Mouse (Mus musculus): ENCODE measurements around the gene A930033H14Rik. TPM values are rescaled to one million over a fixed set of nuclear protein-coding genes. Genes with fewer than 3 reads are reported as not detected.

Gene A930033H14Rik
- total RNA-seq, 2 experiments from 2014 or later = 3.3 to 6.2 TPM

GRCm38 (mm10) chr10:69192266-69192665, 20.6 kb downstream of the A930033H14Rik start:
- peak; percentile 34 for DNase-seq

DNA sequence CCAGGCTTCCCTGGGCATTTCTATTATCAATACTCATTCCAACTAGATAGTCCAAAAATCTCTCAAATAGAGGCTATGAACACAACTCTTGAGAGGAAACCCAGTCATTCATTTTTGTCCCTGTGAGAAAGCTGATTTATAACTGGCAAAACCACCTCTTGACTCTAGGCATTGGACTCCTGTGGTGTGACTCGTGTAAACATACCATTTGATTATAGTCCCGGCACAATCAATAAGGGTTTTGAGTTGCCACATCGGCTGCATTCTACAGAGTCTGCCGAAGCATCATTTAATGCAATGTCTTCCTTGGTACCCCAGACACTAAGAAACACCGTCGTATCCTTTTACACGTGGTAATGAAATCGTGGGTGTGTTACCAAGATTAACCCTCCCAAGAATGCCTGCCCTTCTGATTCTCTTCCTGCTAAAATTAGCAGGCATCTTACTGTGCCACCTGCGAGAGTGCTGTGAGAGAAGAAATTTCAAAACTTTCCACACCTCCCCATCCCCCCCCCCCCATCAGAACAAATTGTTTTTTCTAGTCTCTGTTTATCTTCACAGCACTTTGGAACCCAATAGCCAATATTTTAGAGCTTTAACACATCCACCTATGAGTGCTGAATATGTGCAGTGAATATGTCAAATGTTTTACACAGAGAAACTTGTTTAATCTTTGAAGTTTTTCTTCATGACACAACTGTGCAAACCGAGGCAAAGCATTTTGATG, 22.3 kb downstream of the A930033H14Rik start:
- DNase-seq = no peak

DNA sequence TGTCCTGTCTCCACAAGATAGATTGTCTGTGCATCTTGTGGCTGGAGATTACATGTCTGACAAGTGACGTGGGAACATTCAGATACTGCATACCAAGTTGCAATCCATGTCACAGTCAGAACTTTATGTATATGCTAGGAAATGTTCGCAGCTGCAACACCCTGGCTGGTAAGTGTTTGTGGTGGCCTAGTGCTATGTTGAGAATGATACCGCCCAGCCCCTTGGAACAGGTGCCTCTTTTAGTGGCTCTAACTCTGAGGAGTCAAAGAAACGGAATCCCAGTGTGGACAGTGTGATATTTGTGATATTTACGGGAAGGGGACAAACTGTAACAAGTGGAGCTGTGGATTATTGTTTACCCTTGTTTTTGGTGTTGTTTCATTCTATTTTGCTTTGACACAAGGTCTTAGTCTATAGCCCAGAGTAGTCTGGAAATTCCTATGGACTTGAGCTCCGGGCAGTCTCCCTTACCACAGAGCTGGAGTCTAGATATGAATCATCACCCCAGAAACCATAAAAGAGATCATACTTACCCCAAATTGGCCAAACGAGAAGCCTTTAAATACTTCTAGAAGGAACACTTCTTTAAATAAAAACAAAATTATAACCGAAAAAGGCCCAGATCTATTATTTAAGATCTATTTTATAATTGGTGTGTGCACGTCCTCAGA, 25.0 kb downstream of the A930033H14Rik start:
- DNase-seq = no peak

- peak; percentile 70 for DNase-seq
These were observed 26.7 kb downstream of the A930033H14Rik start for GRCm38 (mm10) chr10:69185894-69186893.

GRCm38 (mm10) chr10:69185431-69185830, 27.5 kb downstream of the A930033H14Rik start:
- DNase-seq = peak; percentile 32

DNA sequence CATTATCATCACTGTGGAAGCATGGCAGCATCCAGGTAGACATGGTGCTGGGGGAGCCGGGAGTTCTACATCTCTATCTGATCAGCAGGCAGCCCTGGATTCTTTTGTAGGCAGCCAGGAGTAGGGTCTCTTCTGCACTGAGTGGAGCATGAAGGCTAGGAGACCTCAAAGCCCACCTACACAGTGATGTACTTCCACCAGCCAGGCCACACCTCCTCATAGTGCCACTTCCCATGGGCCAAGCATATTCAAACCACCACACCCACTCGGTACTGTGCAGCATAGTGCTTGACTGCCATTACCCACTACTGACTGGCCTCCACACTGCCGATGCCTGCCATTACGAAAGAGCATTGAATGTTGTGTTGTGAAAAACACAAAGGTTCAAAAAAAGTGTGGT, 28.0 kb downstream of the A930033H14Rik start:
- DNase-seq = no peak

GRCm38 (mm10) chr10:69180997-69181396, 31.9 kb downstream of the A930033H14Rik start:
- no peak for DNase-seq

GRCm38 (mm10) chr10:69179341-69179740, 33.6 kb downstream of the A930033H14Rik start:
- no peak for DNase-seq

- DNase-seq = no peak
These were observed 36.8 kb downstream of the A930033H14Rik start for GRCm38 (mm10) chr10:69176116-69176515.

- DNase-seq = no peak
These were observed 40.5 kb downstream of the A930033H14Rik start for GRCm38 (mm10) chr10:69172412-69172811.

- no peak for DNase-seq
These were observed 46.4 kb downstream of the A930033H14Rik start for GRCm38 (mm10) chr10:69166514-69166913.

DNA sequence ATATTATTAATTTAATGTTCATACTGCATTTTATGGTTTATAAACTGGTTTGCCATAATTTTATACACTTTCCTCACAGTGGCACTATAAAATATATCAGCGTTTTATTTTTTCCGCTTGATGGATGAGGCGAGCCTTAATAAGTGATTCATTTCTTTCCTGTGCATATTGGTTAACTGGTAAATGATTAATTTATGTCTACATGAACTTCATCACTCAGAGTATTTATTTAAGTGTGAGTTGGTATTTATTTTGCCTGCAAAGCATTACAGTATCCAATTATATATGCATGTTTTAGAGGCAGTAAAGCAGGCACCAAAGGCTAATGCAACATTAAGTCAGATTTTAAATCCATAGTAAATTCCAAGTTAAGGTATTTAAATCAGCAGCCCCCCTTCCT, 47.1 kb downstream of the A930033H14Rik start:
- DNase-seq = no peak

- DNase-seq = no peak
These were observed 47.8 kb downstream of the A930033H14Rik start for GRCm38 (mm10) chr10:69165125-69165524.

GRCm38 (mm10) chr10:69163216-69163615, 49.7 kb downstream of the A930033H14Rik start:
- DNase-seq = no peak

DNA sequence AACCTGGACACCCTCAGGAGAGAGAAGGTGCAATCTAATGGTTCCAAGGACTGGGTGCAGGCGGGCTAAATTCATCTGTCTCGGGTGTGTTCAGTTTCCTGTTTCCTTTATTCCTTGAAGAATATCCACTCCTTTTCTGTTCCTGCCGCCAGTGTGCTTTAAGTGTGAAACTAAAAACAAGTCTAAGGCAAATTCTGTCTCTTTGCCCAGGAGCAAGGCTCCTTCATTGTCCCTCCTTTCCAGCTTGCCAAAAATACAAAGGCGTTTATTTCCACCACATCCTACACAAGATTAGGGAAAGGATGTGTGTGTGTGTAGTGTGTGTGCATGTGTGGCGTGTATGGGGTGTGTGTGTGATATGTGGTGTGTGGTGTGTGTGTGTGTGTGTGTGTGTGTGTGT, 50.3 kb downstream of the A930033H14Rik start:
- no peak for DNase-seq

DNA sequence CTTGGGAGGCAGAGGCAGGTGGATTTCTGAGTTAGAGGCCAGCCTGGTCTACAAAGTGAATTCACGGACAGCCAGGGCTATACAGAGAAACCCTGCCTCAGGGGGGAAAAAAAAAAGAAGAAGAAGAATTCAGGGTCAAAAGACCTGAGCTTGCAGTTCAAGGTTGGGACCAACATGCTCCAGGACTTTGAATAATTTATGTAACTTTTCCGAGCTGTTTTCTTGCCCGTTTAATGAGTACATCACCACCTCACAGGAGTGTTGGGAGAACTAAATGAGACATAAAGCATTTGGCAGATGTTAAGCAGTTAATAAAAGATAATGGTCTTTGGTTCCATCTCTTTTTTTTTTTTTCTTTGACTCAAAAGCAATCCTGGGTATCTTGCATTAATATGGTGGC, 51.4 kb downstream of the A930033H14Rik start:
- no peak for DNase-seq

DNA sequence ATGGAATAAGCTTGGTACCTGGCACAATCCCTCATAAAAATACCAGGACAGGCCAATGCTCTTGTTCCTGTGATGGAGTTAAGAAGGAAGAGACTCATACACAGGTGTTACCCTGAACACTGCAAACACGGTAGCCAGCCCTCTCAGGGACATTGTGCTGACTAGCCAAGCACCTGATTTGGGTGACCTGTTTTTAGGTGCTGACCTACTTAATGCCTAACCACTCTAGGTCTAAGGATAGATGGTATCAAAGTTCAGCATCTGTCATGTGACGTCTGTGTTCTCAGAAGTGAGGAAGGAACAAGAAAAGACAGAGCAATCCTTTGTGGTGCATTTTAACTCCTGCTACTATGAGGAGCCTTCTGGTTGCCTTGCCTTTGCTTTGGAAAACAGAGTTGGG, 52.0 kb downstream of the A930033H14Rik start:
- DNase-seq = no peak

Other genes with a start within 250 kb of the A930033H14Rik start
- gene Rhobtb1, start 61.7 kb downstream of the A930033H14Rik start, total RNA-seq (2021) = 10 to 100 TPM; 12.5 to 16.1 TPM
- 10 to 100 TPM; 25.5 to 25.9 TPM for gene Cdk1, start 139.8 kb upstream of the A930033H14Rik start, total RNA-seq (2021)
- 10 to 100 TPM; 82.7 to 83.3 TPM for gene Ank3, start 185.7 kb upstream of the A930033H14Rik start, total RNA-seq (2021)

Data from gastrocnemius, postnatal 10 days (tissue).